Mouse (Mus musculus) left cerebral cortex, adult 9 months (tissue): ENCODE measurements around the gene Olfr507.
"Not testable (repeated sequence)": the region's sequence is repeated elsewhere in the genome, so short reads cannot be mapped to it uniquely, and the experiment has no call there.

ENCODE experiments used
- DNase-seq, 2 experiments: peaks; one replicate each; pipeline ENCODE4 v3.0.0; 2022; ENCODE audit warnings: low spot score in 2 of 2

Olfr507 gene

GRCm38 (mm10) chr7:108621514-108621913, at the start of gene Olfr507:
TSS of gene Olfr507 (plus strand) at chr7:108621814.
- no peak for DNase-seq

GRCm38 (mm10) chr7:108589797-108590196, 31.8 kb upstream of the Olfr507 start:
- no peak for DNase-seq

- not testable (repeated sequence) for DNase-seq
Observed at GRCm38 (mm10) chr7:108601916-108602315, 19.7 kb upstream of the Olfr507 start.

GRCm38 (mm10) chr7:108610487-108610886, 11.1 kb upstream of the Olfr507 start, which contains the start of gene Olfr506:
TSS of gene Olfr506 (plus strand) at chr7:108610787.
- no peak for DNase-seq

- DNase-seq, result no peak
Observed at GRCm38 (mm10) chr7:108614110-108614509, 7.5 kb upstream of the Olfr507 start.

- DNase-seq, result not testable (repeated sequence)
Observed at GRCm38 (mm10) chr7:108616781-108617180, 4.8 kb upstream of the Olfr507 start.

- no peak for DNase-seq
Observed at GRCm38 (mm10) chr7:108629694-108630093, 8.1 kb downstream of the Olfr507 start, which contains the start of gene Olfr508. TSS of gene Olfr508 (plus strand) at chr7:108629994.

- no peak for DNase-seq
Observed at GRCm38 (mm10) chr7:108651806-108652205, 30.2 kb downstream of the Olfr507 start, which contains the start of gene Olfr509. TSS of gene Olfr509 (minus strand) at chr7:108651906.

- no peak for DNase-seq
Observed at GRCm38 (mm10) chr7:108662419-108662818, 40.8 kb downstream of the Olfr507 start.

- DNase-seq, result no peak
Observed at GRCm38 (mm10) chr7:108666118-108666517, 44.5 kb downstream of the Olfr507 start, which contains the start of gene Olfr510. TSS of gene Olfr510 (plus strand) at chr7:108666418.

- DNase-seq, result no peak
Observed at GRCm38 (mm10) chr7:108671058-108671457, 49.4 kb downstream of the Olfr507 start.
